Mouse (Mus musculus) intestine, embryonic 14.5 days (tissue): ENCODE data around the gene Papolb. TPM values are rescaled to one million over a fixed set of nuclear protein-coding genes. Genes with fewer than 3 reads are reported as not detected.
A peak's percentile ranks its signal among the peaks of the same experiment; 100 is the strongest.

ENCODE experiments used
- ATAC-seq: fragments of 200-750 bp; cut with Nextera tagmentation; replicated peaks from 2 replicates; pipeline ENCODE4 v1.8.0; 2017; ENCODE audit warnings: low read depth, moderate number of reproducible peaks, moderate TSS enrichment, moderate library complexity; ENCODE audit not compliant: low FRiP score, low TSS enrichment
- DNase-seq: peaks from one replicate; pipeline ENCODE4 v3.0.0-alpha.2; 2018; ENCODE audit warnings: low spot score
- H3K27ac ChIP-seq: fragments of 300-500 bp; sonication (generic); 2 replicates; pipeline ENCODE4 v1.5.1; 2014; ENCODE audit warnings: low read depth, mild to moderate bottlenecking, control low read depth
- H3K27me3 ChIP-seq: fragments of 300-500 bp; sonication (generic); replicated peaks from 2 replicates; pipeline ENCODE4 v1.6.1; 2014; ENCODE audit warnings: low read length, control low read depth; ENCODE audit not compliant: control insufficient read depth, insufficient read depth
- H3K36me3 ChIP-seq: fragments of 300-500 bp; sonication (generic); 2 replicates; pipeline ENCODE4 v1.6.1; 2014; ENCODE audit warnings: low read length, control low read depth; ENCODE audit not compliant: control insufficient read depth, insufficient read depth
- H3K4me1 ChIP-seq: fragments of 300-500 bp; sonication (generic); replicated peaks from 2 replicates; pipeline ENCODE4 v1.6.1; 2014; ENCODE audit warnings: low read length, control low read depth, mixed read lengths; ENCODE audit not compliant: control insufficient read depth, insufficient read depth
- H3K4me2 ChIP-seq: fragments of 300-500 bp; sonication (generic); 2 replicates; pipeline ENCODE4 v1.6.1; 2014; ENCODE audit warnings: low read length
- H3K4me3 ChIP-seq: fragments of 300-500 bp; sonication (generic); 2 replicates; pipeline ENCODE4 v1.5.1; 2014; ENCODE audit warnings: low read depth, low read length, control low read depth, mixed read lengths
- H3K9ac ChIP-seq: fragments of 300-500 bp; sonication (generic); 2 replicates; pipeline ENCODE4 v1.6.1; 2014; ENCODE audit warnings: mild to moderate bottlenecking, low read length
- H3K9me3 ChIP-seq: fragments of 300-500 bp; sonication (generic); 2 replicates; pipeline ENCODE4 v1.6.1; 2016; ENCODE audit warnings: low read length, control low read depth; ENCODE audit not compliant: control insufficient read depth
- WGBS: fragments of 180-500 bp; shearing (Covaris S2); extraction: QIAGEN DNeasy Blood & Tissue Kit; methylation state at CpG from one replicate; pipeline ENCODE4 v1.1.7; 2014; 5-methylcytosine and 5-hydroxymethylcytosine counted together
- polyA plus RNA-seq: library from polyadenylated mRNA; unstranded; fragments of >200 nt; fragmentation: Nextera tagmentation; extraction: Ambion mirVana; gene quantifications from 2 replicates; pipeline ENCODE4 v1.2.1, GENCODE M21; 2014

The Papolb gene
- polyA plus RNA-seq: 0.04 and 0.15 TPM in 2 replicates

- no peak for ATAC-seq
- H3K36me3 ChIP-seq: no peaks in the 10 kb centered on the region
- no peak within 1 kb of the TSS for H3K9ac ChIP-seq
- 0 out of 2 replicates have a peak, but pooled peaks cover 14% of the 10 kb centered on the region for H3K27me3 ChIP-seq
- peak within 1 kb of the TSS; percentile 31 for H3K4me2 ChIP-seq
- WGBS: 42% methylated on average over 41 of the region's 41 CpGs
- H3K9me3 ChIP-seq: no peaks in the 10 kb centered on the region
- H3K27ac ChIP-seq: no peak within 1 kb of the TSS
- no peak within 1 kb of the TSS for H3K4me3 ChIP-seq
- H3K4me1 ChIP-seq: 0 out of 2 replicates have a peak, but pooled peaks cover 3% of the 10 kb centered on the region
- no peak for DNase-seq
These were observed at the start of gene Papolb for GRCm38 (mm10) chr5:142529915-142530314. Gene Papolb (minus strand): TSS chr5:142530076.

- H3K4me2 ChIP-seq: no peak overlapping the region
- DNase-seq: no peak
- H3K36me3 ChIP-seq: no peaks in the 10 kb centered on the region
- H3K4me3 ChIP-seq: no peak overlapping the region
- WGBS: 86% methylated on average over 10 of the region's 10 CpGs
- H3K9ac ChIP-seq: no peak overlapping the region
- no peak overlapping the region for H3K27ac ChIP-seq
- no peaks in the 10 kb centered on the region for H3K9me3 ChIP-seq
- no peaks in the 10 kb centered on the region for H3K4me1 ChIP-seq
- ATAC-seq: no peak
- H3K27me3 ChIP-seq: no peaks in the 10 kb centered on the region
These were observed 48.3 kb upstream of the Papolb start for GRCm38 (mm10) chr5:142578192-142578591.

DNA sequence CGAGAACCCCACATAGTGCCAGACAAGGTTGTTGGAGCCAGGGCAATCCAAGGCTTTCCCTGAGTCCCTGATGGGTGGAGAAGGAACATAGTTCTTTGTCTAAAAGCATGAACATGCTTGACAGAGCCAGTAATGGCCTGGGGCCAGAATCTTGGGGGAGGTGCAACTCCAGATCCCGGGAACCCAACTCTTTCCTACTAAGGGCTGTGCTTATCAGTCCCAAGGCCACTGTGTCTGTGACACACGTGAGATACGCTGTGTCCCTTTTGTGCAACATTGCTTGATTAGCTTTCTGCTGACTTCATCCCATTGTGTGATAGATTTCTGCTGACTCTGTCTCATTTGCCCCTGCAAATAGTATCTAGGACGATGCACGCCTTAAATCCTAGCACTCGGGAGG lies 47.0 kb upstream of the Papolb start:
- Histone ChIP-seq H3K9ac (no peak overlapping the region), H3K4me2 (no peak overlapping the region), H3K9me3 (no peaks in the 10 kb centered on the region), H3K27ac (no peak overlapping the region), H3K4me3 (no peak overlapping the region), H3K36me3 (no peaks in the 10 kb centered on the region), H3K27me3 (no peaks in the 10 kb centered on the region), H3K4me1 (no peaks in the 10 kb centered on the region)
- no peak for ATAC-seq
- 87% methylated on average over 7 of the region's 7 CpGs for WGBS
- DNase-seq: no peak

DNA sequence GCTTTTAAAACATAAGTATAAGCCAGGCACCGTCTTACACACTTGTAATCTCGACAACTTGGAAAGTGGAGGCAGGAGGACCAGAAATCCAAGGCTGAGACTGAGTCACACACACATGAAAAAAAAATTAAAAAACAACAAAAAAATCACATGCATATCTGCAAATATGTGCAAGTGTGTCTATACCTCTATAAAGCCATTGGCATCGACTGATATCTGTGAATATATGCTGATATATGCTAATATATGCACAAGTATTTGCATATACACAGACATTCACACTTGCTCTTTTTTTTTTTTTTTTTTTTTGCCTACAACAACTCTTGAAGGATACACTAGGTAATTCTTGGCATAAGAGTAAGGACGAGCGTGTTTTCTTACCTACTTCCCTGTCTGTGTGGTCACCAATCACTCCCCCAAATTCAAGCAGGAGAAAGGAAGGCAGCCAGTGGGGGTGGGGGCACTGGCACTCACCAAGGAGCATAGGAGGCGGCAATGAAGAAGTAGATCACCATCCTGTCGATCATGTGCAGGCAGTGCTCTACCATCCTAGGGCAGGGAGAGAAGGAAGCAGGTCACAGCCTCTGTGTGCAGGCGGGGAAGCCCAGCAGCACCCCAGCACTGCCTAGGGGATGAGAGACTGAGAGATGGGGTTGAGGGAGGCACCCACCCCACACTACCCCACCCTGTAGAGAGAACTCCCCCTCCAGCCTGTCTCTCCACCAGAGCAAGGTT lies 44.6 kb upstream of the Papolb start:
- Histone ChIP-seq H3K27me3 (no peaks in the 10 kb centered on the region), H3K4me1 (no peaks in the 10 kb centered on the region), H3K36me3 (no peaks in the 10 kb centered on the region), H3K9me3 (no peaks in the 10 kb centered on the region), H3K4me3 (no peak overlapping the region), H3K4me2 (no peak overlapping the region), H3K27ac (no peak overlapping the region), H3K9ac (no peak overlapping the region)
- no peak for ATAC-seq
- WGBS: 83% methylated on average over 8 of the region's 8 CpGs
- no peak for DNase-seq

DNA sequence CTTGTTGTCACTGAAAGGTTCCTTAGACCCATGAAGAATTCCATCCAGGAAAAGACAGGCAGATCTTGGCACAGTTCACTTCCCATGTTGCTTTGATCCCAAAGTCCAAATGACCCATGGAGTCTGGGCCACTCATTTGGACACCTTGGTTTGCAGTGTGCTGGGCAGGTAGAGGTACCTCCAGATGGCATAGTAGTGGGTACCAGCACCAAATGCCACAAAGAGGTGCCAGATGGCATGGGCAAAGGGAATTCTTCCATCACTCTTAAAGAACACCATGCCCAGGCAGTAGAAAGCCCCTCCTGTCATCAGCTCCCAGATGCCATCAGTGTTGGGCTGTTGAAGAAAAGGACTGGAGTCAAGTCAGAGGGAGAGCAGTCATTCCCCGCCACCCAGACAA lies 34.7 kb upstream of the Papolb start:
- Histone ChIP-seq H3K9me3 (no peaks in the 10 kb centered on the region; the same call in 1 of the 2 replicates), H3K4me2 (no peak overlapping the region), H3K4me3 (no peak overlapping the region), H3K27ac (no peak overlapping the region), H3K9ac (no peak overlapping the region), H3K27me3 (no peaks in the 10 kb centered on the region), H3K36me3 (no peaks in the 10 kb centered on the region), H3K4me1 (no peaks in the 10 kb centered on the region)
- ATAC-seq (no peak), DNase-seq (no peak)
- 94% methylated on average over 1 of the region's 1 CpGs for WGBS

DNA sequence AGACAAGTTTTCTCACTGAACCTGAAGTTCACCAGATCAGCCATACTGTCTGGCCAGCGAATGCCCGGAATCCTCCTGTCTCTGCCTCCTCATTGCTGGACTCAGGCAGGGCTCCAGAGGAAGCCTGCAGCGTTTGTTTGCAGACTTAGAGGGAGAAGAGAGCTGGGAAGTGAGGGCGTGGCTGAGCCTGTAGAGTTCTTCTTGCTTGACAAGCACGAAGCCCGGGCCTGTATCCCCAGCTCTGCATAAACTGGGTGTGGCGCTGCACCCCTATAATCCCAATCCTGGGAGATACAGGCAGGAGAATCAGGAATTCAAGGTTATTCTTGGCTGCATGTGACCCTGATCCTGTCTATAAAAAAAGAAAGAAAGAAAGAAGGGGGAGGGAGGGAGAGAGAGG lies 30.4 kb upstream of the Papolb start:
- no peaks in the 10 kb centered on the region for H3K27me3 ChIP-seq
- no peak overlapping the region for H3K27ac ChIP-seq
- H3K9me3 ChIP-seq: no peaks in the 10 kb centered on the region
- H3K9ac ChIP-seq: no peak overlapping the region
- WGBS: 47% methylated on average over 7 of the region's 7 CpGs
- H3K4me3 ChIP-seq: no peak overlapping the region
- H3K4me1 ChIP-seq: no peaks in the 10 kb centered on the region
- ATAC-seq: no peak
- no peak for DNase-seq
- no peaks in the 10 kb centered on the region for H3K36me3 ChIP-seq
- no peak overlapping the region for H3K4me2 ChIP-seq

DNA sequence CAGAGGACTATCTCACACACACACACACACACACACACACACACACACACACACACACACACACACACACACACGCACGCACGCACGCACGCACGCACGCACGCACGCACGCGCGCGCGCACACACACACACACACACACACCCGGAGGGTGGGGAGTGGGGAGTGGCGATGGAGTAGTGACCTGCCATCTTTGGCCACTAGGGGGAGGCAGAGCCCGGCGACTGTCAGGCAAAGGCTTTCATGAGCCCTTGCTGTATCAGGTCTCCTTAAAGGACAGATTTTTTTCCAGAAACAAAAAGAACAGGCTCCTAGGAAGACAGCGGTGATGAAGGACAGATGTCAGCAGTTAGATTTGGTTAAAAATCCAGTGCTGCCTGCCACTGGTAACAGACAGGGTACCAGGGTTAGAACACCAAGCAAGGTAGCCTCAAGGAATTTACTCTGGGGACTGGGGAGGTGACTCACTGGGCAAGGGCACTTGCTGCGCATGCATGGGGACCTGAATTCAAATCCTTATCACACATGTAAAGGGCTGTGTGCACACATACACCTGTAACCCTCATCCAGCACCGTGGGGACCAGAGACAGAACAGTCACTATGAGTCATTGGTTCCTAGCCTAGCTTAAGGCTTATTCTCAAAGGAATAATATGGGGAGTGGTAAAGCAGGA lies 27.7 kb upstream of the Papolb start:
- Histone ChIP-seq H3K9ac (no peak overlapping the region), H3K4me2 (no peak overlapping the region), H3K4me1 (no peaks in the 10 kb centered on the region), H3K36me3 (no peaks in the 10 kb centered on the region), H3K9me3 (no peaks in the 10 kb centered on the region), H3K4me3 (no peak overlapping the region), H3K27ac (no peak overlapping the region), H3K27me3 (no peaks in the 10 kb centered on the region)
- ATAC-seq: 0 out of 2 replicates have a peak, but pooled peaks have one; percentile 79
- DNase-seq: peak; percentile 87
- WGBS: 33% methylated on average over 21 of the region's 21 CpGs

DNA sequence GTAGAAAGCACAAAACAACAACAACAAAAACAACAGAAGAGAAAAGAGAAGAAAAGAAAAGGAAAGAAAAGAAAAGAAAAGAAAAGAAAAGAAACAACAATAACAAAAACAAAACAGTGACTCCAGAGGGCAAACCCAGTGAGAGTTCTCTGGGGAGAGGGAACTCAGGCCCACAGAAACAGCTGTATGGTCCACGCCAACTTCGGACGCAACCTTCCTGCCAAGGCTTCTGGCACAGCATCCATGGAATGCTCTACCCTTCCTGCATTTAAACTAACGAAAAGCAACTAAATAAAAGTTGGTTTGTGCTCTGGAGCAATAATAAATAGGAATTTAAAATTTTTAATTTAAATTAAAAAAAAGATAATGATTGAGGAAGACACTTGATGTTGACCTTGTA lies 26.8 kb upstream of the Papolb start:
- Histone ChIP-seq H3K27me3 (no peaks in the 10 kb centered on the region), H3K36me3 (no peaks in the 10 kb centered on the region), H3K9me3 (no peaks in the 10 kb centered on the region), H3K9ac (no peak overlapping the region), H3K4me2 (no peak overlapping the region), H3K4me1 (no peaks in the 10 kb centered on the region), H3K27ac (no peak overlapping the region), H3K4me3 (no peak overlapping the region)
- DNase-seq (no peak), ATAC-seq (no peak)
- 97% methylated on average over 4 of the region's 4 CpGs for WGBS

- Histone ChIP-seq H3K4me2 (no peak overlapping the region), H3K27ac (no peak overlapping the region), H3K4me3 (no peak overlapping the region), H3K27me3 (no peaks in the 10 kb centered on the region), H3K4me1 (no peaks in the 10 kb centered on the region), H3K36me3 (no peaks in the 10 kb centered on the region), H3K9me3 (no peaks in the 10 kb centered on the region), H3K9ac (no peak overlapping the region)
- no peak for ATAC-seq
- WGBS: 87% methylated on average over 5 of the region's 5 CpGs
- no peak for DNase-seq
These were observed 26.0 kb upstream of the Papolb start for GRCm38 (mm10) chr5:142555866-142556265.
